Comparison of ENCODE assay signal across 8 mouse cellular contexts in the genomic region with DNA sequence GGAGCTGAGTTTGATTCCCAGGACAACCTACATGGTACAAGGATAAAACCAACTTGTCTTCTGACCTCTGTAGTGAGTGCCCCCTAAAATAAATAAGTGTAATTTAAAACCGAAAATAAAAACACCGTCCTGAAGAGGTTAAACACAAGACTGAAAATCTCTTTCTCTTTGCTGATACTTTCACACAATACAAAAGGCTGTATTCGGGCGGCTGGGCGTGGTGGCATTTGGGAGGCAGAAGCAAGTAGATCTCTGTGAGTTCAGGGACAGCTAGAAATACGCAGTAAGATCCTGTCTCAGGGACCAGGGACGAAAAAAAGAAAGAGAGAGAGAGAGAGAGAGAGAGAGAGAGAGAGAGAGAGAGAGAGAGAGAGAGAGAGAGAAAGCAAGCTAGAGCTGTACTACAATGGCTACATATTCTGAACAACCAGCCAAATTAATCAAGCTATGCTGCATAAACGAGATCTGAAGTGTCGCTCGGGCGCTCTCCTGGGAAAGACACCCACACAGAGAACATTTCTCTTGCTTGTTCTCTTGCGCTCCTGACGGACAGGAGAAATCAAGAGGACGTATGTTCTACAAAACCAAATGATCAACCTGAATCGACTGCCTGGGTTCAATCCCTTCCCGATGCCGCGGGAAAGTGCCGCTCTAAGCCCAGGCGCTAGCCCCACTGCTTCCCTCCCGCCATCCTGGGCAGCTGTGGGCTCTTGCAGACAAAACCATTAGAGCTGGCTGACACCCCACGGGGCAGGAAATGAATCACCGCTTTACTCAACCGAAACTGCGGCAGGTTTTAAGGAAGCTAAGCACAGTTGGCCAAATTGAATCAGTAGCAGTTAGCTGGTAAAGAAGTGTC. TPM values are rescaled to one million over a fixed set of nuclear protein-coding genes. Genes with fewer than 3 reads are reported as not detected.
DNase-seq lines count a peak whose midpoint lies in the region; ATAC-seq lines count a peak whose summit lies in the region.

No protein-coding gene starts in this region.

- peak overlapping the region; percentile 30 for H3K4me3 ChIP-seq in hindbrain, embryonic 12.5 days

- H3K27me3 ChIP-seq in hindbrain, embryonic 12.5 days: no peaks in the 10 kb centered on the region

- H3K4me1 ChIP-seq in hindbrain, embryonic 12.5 days: peaks cover 41% of the 10 kb centered on the region

- H3K36me3 ChIP-seq in hindbrain, embryonic 12.5 days: no peaks in the 10 kb centered on the region

- peak overlapping the region; percentile 39 for H3K9ac ChIP-seq in hindbrain, embryonic 12.5 days

- peak; percentile 74 for ATAC-seq in hindbrain, embryonic 12.5 days (ENCODE audit: low FRiP score)

- WGBS in hindbrain, embryonic 12.5 days: 9% methylated on average over 25 of the region's 25 CpGs

- H3K9me3 ChIP-seq in hindbrain, embryonic 12.5 days (replicated peaks): no peaks in the 10 kb centered on the region

- peak overlapping the region; percentile 79 for H3K27ac ChIP-seq in hindbrain, embryonic 12.5 days

- H3K4me2 ChIP-seq in hindbrain, embryonic 12.5 days (replicated peaks): peak overlapping the region; percentile 58

- peak; percentile 90 for DNase-seq in MN1 (ENCODE audit: low spot score)
- peak; percentile 73 for DNase-seq in cerebellum, adult 9-10 months
- DNase-seq in frontal cortex, postnatal 14 days (ENCODE audit: low spot score in 2 of 2): peak; percentile 33 to 36
- DNase-seq in layer of hippocampus, postnatal 14 days (ENCODE audit: low spot score in 2 of 2): peak; percentile 38 to 44
- DNase-seq in lung, postnatal 25 days (ENCODE audit: low spot score): peak; percentile 84
- peak; percentile 77 for DNase-seq in retina, postnatal 1 day
- DNase-seq in urinary bladder, postnatal 10 days (ENCODE audit: low spot score): peak; percentile 12

RNA-seq across cellular contexts. Expression of gene Maml3, which starts 35.3 kb away (rescaled TPM):
- 8.3 and 8.9 TPM in 2 replicates for polyA plus RNA-seq in hindbrain, embryonic 12.5 days (2016; fragmentation: Nextera tagmentation; extraction: Ambion mirVana)
- 1 to 10 TPM; 7.4 to 8.5 TPM for total RNA-seq in layer of hippocampus, postnatal 14 days (2021)

Comparison
In these comparisons a context has a peak if more than half of its experiments do, and no peak if none do; other contexts are left out.
1. Peak in every context shown above with its lines: DNase-seq, ATAC-seq, H3K4me3 ChIP-seq and H3K27ac ChIP-seq.
2. DNase-seq: peak in every context shown above with its lines; median percentile 90 in MN1; 84 in lung, postnatal 25 days; 77 in retina, postnatal 1 day; 73 in cerebellum, adult 9-10 months; 41 in layer of hippocampus, postnatal 14 days; 34 in frontal cortex, postnatal 14 days; 12 in urinary bladder, postnatal 10 days.